Mouse (Mus musculus): ENCODE measurements around the gene Cgnl1.

GRCm38 (mm10) chr9:71679103-71679815, 92.1 kb downstream of the Cgnl1 start:
- TF ChIP-seq POLR2A (IDR thresholded peaks at IDR 0.05; ENCODE audit: extremely low read depth, insufficient read depth, low read length) (no peak), CTCF (IDR thresholded peaks at IDR 0.05; ENCODE audit: low read depth, low read length) (no peak)
